Mouse (Mus musculus): ENCODE data around the gene Wnk1. TPM values are rescaled to one million over a fixed set of nuclear protein-coding genes. Genes with fewer than 3 reads are reported as not detected.
A peak's percentile ranks its signal among the peaks of the same experiment; 100 is the strongest.

Wnk1 gene
- total RNA-seq, 2 experiments from 2014 or later = 152 to 184 TPM

- intact Hi-C loops (cut with DNase I) = loop anchor here (5.0 kb wide), 1 partner anchor 130 kb away; no protein-coding TSS in a partner anchor
- DNase-seq (ENCODE audit: low spot score in 2 of 2) = no peak
These were observed 116.3 kb downstream of the Wnk1 start for GRCm38 (mm10) chr6:119922136-119922535.

DNA sequence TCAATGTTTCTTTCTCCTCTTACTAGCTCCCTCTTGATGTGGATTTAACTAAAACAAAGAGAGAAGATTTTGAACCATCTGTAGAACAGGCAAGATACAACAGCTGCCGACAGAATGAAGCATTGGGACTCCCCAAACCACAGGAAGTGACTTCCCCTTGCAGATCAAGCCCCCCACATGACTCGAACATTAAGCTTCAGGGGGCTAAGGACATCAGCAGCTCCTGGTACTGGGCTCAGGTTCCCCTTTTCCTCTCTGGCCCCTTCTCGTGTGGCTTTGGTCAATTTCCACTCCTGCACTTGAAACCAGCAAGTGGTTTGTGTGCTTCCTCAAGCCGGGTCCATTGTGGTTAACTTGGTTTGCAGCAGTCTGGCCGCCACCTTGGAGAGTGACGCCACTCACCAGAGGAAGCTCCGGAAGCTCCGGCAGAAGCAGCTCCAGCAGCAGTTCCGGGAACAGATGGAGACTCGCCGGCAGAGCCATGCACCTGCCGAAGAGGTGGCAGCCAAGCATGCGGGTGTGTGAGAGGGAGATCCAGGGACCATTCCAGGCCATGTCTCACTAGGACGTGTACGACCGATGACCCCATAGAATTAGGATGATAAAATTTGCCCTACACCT lies 119.8 kb downstream of the Wnk1 start:
- peak; percentile 14 to 26 for DNase-seq (ENCODE audit: low spot score in 2 of 2)
- intact Hi-C loops (cut with DNase I) = no loop called here

GRCm38 (mm10) chr6:119915710-119916109 lies 122.8 kb downstream of the Wnk1 start:
- no peak for DNase-seq (ENCODE audit: low spot score in 2 of 2)
- intact Hi-C loops (cut with DNase I) = no loop called here

GRCm38 (mm10) chr6:119912046-119912445 lies 126.4 kb downstream of the Wnk1 start:
- no peak for DNase-seq (ENCODE audit: low spot score in 2 of 2)

GRCm38 (mm10) chr6:119905461-119905860 lies 133.0 kb downstream of the Wnk1 start:
- no peak for DNase-seq (ENCODE audit: low spot score in 2 of 2)
- intact Hi-C loops (cut with DNase I) = no loop called here

More at GRCm38 (mm10) chr6:119912046-119912445, 126.4 kb downstream of the Wnk1 start:
- intact Hi-C loops (cut with DNase I) = no loop called here

DNA sequence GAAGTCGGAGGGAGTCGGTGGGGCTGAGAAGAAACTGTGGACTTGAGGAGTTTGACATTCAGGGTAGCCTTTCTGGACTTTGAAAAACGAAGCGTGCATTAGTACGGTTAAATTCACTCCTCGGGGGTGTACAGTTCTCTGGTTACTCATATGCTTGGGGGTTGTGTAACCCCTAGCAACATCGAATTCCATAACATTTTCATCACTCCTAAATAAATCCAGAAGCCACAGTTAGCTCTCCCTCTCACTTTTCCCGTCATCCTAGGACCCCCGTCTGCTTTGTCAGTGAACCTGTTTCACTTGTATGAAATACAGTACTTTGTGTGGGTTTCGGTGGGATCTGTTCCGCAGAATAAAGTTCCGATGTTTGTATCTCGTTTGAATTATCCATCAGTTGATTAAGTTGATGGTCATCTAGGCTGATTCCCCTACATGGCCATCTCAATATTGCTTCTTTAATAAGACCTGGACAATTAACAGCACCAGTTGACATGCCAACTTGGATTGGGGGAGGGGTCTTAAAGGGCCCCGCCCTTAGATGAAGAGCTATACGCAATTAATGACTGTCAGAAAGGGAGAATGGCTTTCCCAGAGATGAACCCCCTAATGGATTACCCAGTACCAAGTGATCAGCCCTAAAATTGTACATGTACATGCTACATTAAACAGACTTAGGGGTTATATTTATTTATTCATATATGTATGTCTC lies 135.2 kb downstream of the Wnk1 start:
- intact Hi-C loops (cut with DNase I) = loop anchor here (2.0 to 5.0 kb wide), 2 partner anchors 110 to 421 kb away; no protein-coding TSS in a partner anchor
- no peak for DNase-seq (ENCODE audit: low spot score in 2 of 2)

- peak; percentile 91 to 92 for DNase-seq (ENCODE audit: low spot score in 2 of 2)
These were observed 136.0 kb downstream of the Wnk1 start, which contains the start of gene Rad52 for GRCm38 (mm10) chr6:119902204-119903080. Rad52 (plus strand) TSS chr6:119902698.

GRCm38 (mm10) chr6:119892711-119893110 lies 145.8 kb downstream of the Wnk1 start:
- no peak for DNase-seq (ENCODE audit: low spot score in 2 of 2)
- intact Hi-C loops (cut with DNase I) = no loop called here

More at GRCm38 (mm10) chr6:119902204-119903080, 136.0 kb downstream of the Wnk1 start, which contains the start of gene Rad52:
- intact Hi-C loops (cut with DNase I) = loop anchor here (1.0 to 5.0 kb wide), 3 partner anchors 54 to 420 kb away; partner anchors contain the start of gene Erc1

DNA sequence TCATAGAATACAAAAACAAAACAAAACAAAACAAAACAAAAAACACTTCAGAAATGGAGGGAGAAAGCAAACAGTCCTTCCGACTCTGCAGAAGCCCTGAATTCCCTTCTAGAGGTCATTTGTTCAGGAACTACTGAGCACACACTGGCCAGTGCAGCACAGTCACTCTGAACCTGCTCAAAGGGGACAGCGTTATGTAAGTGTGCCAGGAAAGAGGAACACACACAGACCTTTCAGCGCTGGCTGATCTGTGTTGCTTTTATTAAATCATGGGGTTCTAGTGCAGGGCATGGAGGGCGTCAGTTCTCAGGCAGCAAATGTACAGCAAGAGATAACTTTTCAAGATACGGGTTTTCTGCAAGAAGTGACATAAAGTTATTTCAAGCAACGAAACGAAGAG lies 155.3 kb downstream of the Wnk1 start:
- intact Hi-C loops (cut with DNase I) = no loop called here
- DNase-seq (ENCODE audit: low spot score in 2 of 2) = no peak

Small RNA genes within 50 kb of the gene (microRNA-seq; reads per million reads assigned to microRNA genes)
- not detected for gene Mir706

Other genes with a start within 250 kb of the Wnk1 start
- gene Erc1, start 190.5 kb downstream of the Wnk1 start, total RNA-seq (2021) = 10 to 100 TPM; 46.0 to 54.0 TPM
- 10 to 100 TPM; 37.8 to 51.5 TPM for gene Rad52, start 136.0 kb downstream of the Wnk1 start, total RNA-seq (2021)
- 1 to 10 TPM in 1 of 2 experiments, under 1 TPM in 1; 0.66 to 1.8 TPM for gene Ninj2, start 54.7 kb upstream of the Wnk1 start, total RNA-seq (2021)

Data from left cerebral cortex, postnatal 36 days (tissue).